Mouse (Mus musculus) liver, postnatal 0 days (tissue): Measurements from ENCODE around the gene Anxa11.
"Not testable (repeated sequence)": the region's sequence is repeated elsewhere in the genome, so short reads cannot be mapped to it uniquely, and the experiment has no call there.

ENCODE experiments used
- CTCF ChIP-seq: sonication (generic); IDR thresholded peaks from 2 replicates; pipeline ENCODE4 v1.5.1; 2016; ENCODE audit warnings: antibody characterized with exemption, low read depth
- EP300 ChIP-seq: IDR thresholded peaks from 2 replicates; pipeline ENCODE4 v1.6.1; 2016; ENCODE audit warnings: antibody characterized with exemption, low read depth, mild to moderate bottlenecking

- TF ChIP-seq CTCF, EP300: not testable (repeated sequence)
These were observed 39.8 kb downstream of the Anxa11 start for GRCm38 (mm10) chr14:25881769-25882168.
